Mouse (Mus musculus) embryo, embryonic 10.5 days (tissue): ENCODE results near the gene Manba.
"Not testable (repeated sequence)": the region's sequence is repeated elsewhere in the genome, so short reads cannot be mapped to it uniquely, and the experiment has no call there.

ENCODE experiments used
- DNase-seq: peaks from one replicate; pipeline ENCODE4 v3.0.0-alpha.2; 2015; ENCODE audit warnings: low spot score

Gene Manba

DNA sequence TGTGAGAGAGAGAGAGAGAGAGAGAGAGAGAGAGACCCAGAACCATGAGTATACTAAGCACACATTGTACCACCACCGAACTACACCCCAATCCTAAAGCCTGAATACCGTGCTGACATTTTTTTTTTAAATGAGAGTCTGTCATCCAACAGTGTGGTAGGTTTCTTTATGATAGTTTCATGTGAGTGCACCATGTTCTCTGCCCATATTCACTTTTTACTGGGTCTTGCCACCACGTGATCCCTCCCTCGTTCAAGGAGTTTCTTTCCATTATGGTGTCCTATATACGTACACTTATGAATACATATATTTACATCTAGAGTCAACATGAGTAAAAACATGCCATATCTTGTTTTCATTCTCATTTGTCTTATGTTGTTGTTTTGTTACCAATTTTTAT lies 940 bp downstream of the Manba start:
- DNase-seq: no peak

DNA sequence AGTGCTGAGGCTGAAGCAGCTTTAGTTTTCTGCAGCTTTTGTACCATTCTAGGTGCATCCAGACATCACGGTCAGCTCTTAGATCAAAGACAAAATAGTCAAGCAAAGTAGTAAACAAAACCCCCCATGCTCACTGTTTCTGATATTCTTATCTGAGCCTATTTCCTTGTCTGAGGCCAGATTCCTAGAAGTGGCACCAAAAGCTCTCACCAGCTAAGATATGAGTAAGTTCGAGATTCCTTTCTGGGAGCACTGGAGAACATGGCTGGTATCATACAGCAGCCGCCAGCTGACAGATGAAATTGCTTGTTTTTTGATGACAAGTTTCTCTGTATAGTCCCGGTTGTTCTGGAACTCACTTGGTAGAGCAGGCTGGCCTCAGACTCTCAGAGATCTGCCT lies 2.4 kb downstream of the Manba start:
- DNase-seq: no peak

GRCm38 (mm10) chr3:135489865-135490520 lies 4.6 kb downstream of the Manba start:
- DNase-seq: no peak

DNA sequence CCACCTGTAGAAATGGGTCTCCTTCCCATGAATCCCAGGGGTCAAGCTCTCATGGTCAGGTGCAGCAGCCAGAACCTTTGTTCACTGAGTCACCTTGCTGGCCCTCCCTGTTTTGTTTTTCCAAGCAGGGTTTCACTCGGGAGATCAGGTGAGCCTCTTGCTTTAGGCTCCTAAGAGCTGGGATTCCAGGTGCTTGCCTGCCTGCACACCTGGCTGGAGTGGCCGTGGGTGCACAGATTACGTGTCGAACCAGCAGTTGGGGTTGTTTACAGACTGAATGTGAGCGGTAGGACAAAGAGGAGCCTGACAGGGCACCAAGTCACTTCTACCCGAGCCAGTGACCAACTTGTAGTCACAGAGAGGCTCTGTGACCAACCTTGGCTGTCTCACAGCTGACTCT lies 5.7 kb downstream of the Manba start:
- no peak for DNase-seq

GRCm38 (mm10) chr3:135493320-135493719 lies 7.9 kb downstream of the Manba start:
- DNase-seq: not testable (repeated sequence)

GRCm38 (mm10) chr3:135497956-135498355 lies 12.5 kb downstream of the Manba start:
- not testable (repeated sequence) for DNase-seq

DNA sequence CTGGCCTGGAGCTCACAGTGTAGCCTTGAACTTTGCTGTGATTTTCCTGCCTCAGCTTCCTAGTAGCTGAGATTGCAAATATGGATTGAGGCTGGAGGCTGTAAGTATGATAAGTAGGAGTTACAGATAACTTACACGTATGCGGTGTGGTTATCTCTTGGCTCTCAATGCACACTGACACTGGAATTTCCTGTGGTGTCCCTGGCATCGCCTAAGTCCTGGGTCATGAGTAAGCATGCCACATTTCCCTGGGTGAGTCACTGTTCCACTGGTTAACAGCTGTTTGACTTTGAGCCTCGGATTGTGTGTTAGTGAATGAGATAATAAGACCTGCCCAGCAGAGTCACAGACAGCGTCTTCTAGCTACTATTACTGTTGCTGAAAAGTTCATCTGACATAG lies 13.5 kb downstream of the Manba start:
- DNase-seq: no peak

GRCm38 (mm10) chr3:135503160-135503559 lies 17.7 kb downstream of the Manba start:
- no peak for DNase-seq

DNA sequence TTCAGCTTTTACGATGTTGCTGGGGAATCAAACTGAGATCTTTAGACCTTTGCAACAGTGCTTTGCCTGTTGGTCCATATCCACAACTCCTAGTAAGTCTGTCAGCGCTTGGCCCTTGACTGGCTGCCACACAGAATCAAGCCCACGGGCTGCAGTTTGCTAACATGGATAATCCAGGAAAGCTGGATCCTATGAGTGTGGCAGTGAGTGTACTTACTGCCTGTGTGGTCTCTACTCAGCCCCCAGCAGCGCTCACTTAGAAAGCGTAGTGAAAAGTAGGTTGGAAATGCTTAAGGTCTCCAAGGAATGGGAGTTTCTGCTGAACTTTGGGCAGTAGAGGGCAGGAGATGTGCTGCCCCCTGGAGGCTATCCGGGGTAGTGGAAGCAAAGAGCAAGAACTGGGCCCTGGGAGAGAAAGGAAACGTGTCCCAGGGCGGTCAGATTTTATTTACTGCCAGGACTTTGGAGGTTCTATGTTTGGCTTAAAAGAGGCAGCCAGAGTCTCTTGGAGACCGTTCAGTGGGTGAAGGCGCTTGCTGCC lies 20.0 kb downstream of the Manba start:
- peak; percentile 53 for DNase-seq

GRCm38 (mm10) chr3:135505916-135506482 lies 20.6 kb downstream of the Manba start:
- DNase-seq: no peak

DNA sequence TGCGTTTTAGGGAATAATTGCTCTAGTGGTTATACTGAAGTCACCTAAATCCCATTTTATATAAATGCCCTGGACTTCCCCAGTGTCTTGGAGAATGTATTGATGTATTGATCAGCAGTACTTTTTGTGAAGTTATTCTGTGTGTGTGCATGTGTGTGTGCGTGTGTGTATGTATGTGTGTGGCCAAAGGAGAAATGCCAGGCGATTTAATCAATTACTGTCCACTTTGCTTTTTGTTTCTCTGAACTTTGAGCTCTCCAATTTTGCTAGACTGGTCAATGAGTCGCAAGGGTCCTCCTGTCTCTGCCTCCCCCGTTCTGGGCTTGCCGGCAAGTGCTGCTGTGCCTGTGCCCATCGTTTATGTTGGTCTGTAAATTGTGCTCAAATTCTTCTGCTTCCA lies 22.1 kb downstream of the Manba start:
- DNase-seq: no peak

DNA sequence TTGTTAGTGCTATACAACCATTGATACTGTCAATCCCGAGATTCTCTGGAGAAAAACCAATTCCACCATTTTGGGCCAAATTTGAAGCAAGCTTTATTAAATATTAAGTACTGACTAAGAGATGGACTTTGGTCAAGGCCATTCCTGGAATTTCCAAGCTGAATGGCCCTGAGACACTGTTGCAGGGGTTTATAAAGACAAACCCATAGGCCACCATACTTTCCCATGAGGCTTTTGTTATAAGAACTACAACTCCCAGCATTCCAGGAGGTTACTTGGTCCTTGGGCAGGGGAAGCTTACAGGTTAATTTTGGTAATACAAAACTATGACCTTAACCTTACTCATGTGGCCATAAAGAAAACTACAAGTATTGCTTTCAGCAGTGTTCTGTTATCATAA lies 22.8 kb downstream of the Manba start:
- no peak for DNase-seq

GRCm38 (mm10) chr3:135510372-135510771 lies 25.0 kb downstream of the Manba start:
- DNase-seq: no peak

DNA sequence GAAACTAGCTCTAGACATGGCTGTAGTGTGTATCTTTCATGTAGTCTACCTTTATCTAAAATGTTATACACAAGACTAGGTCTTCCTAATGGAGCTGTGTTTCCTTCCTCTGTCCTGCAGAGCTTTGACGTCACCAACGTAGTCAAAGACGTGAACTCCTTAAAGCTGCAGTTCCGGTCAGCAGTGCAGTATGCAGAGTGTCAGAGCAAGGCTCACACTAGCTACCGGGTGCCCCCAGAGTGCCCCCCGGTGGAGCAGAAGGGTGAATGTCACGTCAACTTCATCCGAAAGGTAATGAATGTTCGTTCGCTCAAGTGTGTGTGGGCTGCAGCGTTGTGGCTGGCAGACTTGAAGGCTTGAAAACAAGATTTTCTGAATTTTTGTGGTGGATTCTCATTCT lies 26.3 kb downstream of the Manba start:
- peak; percentile 41 for DNase-seq

DNA sequence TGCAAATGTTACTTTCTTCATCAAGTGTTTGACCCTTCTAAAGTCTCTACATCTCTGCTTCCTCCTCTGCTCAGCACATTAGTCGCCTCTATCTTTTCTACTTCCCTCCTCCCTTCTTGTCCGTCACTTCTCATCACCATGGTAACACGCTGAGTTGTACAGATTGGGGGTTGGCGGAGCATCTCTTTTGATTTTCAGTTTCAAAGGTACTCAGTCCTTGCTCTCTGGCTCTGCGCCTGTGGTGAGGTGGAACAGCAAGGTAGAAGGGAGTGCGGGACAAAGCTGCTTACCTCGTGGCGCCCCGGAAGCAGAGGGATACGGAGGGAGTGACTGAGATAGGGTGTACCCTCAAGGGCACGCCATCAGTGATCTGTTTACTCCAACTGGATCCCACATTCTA lies 27.9 kb downstream of the Manba start:
- DNase-seq: peak; percentile 36

GRCm38 (mm10) chr3:135513800-135514425 lies 28.5 kb downstream of the Manba start:
- no peak for DNase-seq

GRCm38 (mm10) chr3:135515246-135515645 lies 29.8 kb downstream of the Manba start:
- DNase-seq: no peak

DNA sequence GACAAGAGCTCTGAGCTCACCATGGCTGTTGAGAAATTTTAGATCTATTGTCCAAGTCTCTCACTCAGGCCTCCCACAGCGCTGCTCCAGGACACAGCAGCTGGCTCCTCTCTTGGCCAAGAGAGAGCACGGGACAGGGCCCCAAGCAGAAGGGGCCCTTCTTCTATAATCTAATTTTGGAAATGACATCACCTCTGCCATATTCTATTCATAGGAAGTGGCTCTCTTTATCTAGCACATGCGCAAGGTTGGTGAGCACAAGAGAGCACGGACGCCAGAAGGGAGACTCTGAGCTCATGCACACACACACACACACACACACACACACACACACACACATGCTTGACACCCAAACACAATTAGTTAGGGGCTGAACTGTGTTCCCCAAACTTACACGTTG lies 31.5 kb downstream of the Manba start:
- no peak for DNase-seq

- no peak for DNase-seq
These were observed 33.5 kb downstream of the Manba start for GRCm38 (mm10) chr3:135518882-135519281.

DNA sequence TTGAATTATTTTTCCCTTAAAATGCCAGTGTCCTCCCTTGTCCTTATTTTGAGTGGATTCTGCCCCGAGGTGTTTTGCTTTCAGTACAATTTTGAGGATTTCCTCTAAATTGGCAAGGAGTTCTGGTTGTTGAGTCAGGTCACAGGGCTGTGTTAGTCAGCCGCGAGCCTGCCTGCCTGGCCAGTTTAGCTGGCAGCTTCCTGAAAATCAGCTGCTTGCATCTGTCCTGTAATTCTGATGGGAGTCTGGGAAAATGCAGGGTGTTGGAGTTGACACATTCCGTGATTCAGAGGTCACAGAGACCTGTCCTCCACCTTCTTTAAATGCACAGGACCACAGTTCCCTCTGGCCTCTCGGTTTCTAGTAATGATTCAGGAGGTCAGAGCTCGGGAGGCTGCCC lies 34.2 kb downstream of the Manba start:
- no peak for DNase-seq

DNA sequence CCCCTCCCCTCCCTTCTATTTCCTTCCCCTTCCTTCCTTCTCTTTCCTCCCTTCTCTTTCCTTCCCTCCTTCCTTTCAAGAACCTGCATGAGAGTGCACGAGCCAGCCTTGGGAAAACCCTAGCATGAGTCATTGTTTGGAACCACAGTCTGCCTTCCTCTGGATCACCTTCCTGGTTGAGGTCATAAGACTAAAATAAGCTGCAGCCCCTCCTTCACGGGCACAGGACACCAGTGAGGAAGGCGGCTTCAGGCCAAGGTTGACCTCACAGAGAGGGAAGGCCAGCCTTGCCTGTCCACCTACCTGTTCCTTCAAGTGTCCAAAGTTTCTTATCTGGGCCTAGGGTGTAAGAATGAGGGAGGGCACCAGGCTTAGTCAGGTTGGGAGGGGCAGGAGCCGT lies 36.6 kb downstream of the Manba start:
- DNase-seq: peak; percentile 13

DNA sequence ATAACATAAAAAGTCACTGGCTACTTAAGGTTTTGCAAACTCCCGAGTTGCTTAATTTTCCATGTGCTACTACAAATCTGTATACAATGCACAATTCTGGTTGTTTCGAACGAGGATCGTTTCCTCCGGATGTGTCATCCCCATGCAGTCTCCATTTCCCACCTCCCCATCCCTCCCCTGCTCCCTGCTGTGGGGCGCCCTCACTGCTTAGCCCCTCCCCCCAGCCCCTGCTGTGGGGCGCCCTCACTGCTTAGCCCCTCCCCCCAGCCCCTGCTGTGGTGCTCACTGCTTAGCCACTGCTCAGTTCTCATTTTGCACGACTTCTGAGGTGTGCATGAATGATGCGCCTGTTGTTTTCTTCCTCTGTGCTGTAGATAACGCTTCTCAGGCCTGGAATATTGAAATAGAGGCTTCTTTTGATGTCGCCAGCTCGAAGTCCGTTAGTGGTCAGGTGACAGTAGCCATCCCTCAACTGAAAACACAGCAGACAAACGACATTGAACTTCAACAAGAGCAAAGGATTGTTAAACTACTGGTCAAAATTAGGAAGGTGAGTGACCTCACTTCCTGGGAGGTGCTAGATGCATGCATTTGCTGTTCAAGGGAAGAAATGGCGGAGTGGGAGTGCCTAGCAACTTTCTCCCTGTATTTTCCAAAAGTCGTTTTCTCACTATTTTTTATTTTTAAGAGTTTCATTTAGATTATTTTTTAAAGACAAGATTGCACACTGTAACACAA lies 37.4 kb downstream of the Manba start:
- no peak for DNase-seq

- DNase-seq: not testable (repeated sequence)
These were observed 39.5 kb downstream of the Manba start for GRCm38 (mm10) chr3:135524900-135525299.
